ENCODE assay signal across 15 mouse cellular contexts in genomic region chr13:108273456-108273855, GRCm38 (mm10). TPM values are rescaled to one million over a fixed set of nuclear protein-coding genes. Genes with fewer than 3 reads are reported as not detected.
DNase-seq lines count a peak whose midpoint lies in the region; ATAC-seq and TF ChIP-seq lines count a peak whose summit lies in the region.
"Had no signal": no experiment of that assay in that cellular context is flagged by ENCODE, and none has a peak within 500 bp of the region (broad histone marks: within the 10 kb centered on the region; RNA-seq: fewer than 3 reads in every experiment).

No protein-coding gene starts in this region.

- no peaks in the 10 kb centered on the region for H3K9me3 ChIP-seq in forebrain, embryonic 16.5 days (ENCODE audit: control insufficient read depth, low read length)
- H3K9me3 ChIP-seq in forebrain, embryonic 10.5 days, result no peaks in the 10 kb centered on the region
- no peaks in the 10 kb centered on the region for H3K9me3 ChIP-seq in limb, embryonic 15.5 days
- no peaks in the 10 kb centered on the region for H3K9me3 ChIP-seq in liver, embryonic 11.5 days (ENCODE audit: control insufficient read depth, low read length)
- H3K9me3 ChIP-seq: embryonic facial prominence, embryonic 13.5 days; midbrain, embryonic 15.5 days; stomach, embryonic 15.5 days had no signal

- WGBS in forebrain, embryonic 16.5 days, result 43% methylated on average over 5 of the region's 5 CpGs
- 68% methylated on average over 5 of the region's 5 CpGs for WGBS in forebrain, embryonic 10.5 days
- WGBS in limb, embryonic 15.5 days, result 36% methylated on average over 5 of the region's 5 CpGs
- 62% methylated on average over 5 of the region's 5 CpGs for WGBS in liver, embryonic 11.5 days

- no peak for DNase-seq in forebrain, embryonic 10.5 days (ENCODE audit: extremely low spot score, low spot score)
- DNase-seq in kidney, postnatal 10 days, result peak; percentile 25
- no peak for DNase-seq in kidney, adult 11 months
- peak; percentile 42 for DNase-seq in brain, embryonic 14.5 days (ENCODE audit: low read depth)
- no peak for DNase-seq in liver, embryonic 11.5 days (ENCODE audit: low spot score)
- DNase-seq: cerebellum, adult 9-10 months; heart, postnatal 10 days; layer of hippocampus, adult 9-11 months had no signal

- H3K4me3 ChIP-seq in forebrain, embryonic 16.5 days (replicated peaks; ENCODE audit: low read length), result no peak overlapping the region
- no peak overlapping the region for H3K4me3 ChIP-seq in forebrain, embryonic 10.5 days
- H3K4me3 ChIP-seq in limb, embryonic 15.5 days, result no peak overlapping the region
- H3K4me3 ChIP-seq in liver, embryonic 11.5 days (ENCODE audit: low read depth, low read length), result no peak overlapping the region
- H3K4me3 ChIP-seq: embryonic facial prominence, embryonic 13.5 days; midbrain, embryonic 15.5 days; stomach, embryonic 15.5 days had no signal

- no peak overlapping the region for H3K27ac ChIP-seq in forebrain, embryonic 16.5 days (ENCODE audit: low read length)
- H3K27ac ChIP-seq in forebrain, embryonic 10.5 days, result no peak overlapping the region
- no peak overlapping the region for H3K27ac ChIP-seq in limb, embryonic 15.5 days
- no peak overlapping the region for H3K27ac ChIP-seq in liver, embryonic 11.5 days (ENCODE audit: low read depth, low read length)
- H3K27ac ChIP-seq: embryonic facial prominence, embryonic 13.5 days; midbrain, embryonic 15.5 days; stomach, embryonic 15.5 days had no signal

- no peaks in the 10 kb centered on the region; the same call in 1 of the 2 replicates for H3K27me3 ChIP-seq in forebrain, embryonic 16.5 days (replicated peaks; ENCODE audit: control insufficient read depth, insufficient read depth, low read length)
- no peaks in the 10 kb centered on the region for H3K27me3 ChIP-seq in forebrain, embryonic 10.5 days (ENCODE audit: poor library complexity, severe bottlenecking)
- no peaks in the 10 kb centered on the region for H3K27me3 ChIP-seq in limb, embryonic 15.5 days
- H3K27me3 ChIP-seq in liver, embryonic 11.5 days (replicated peaks; ENCODE audit: control insufficient read depth, insufficient read depth, low read length), result no peaks in the 10 kb centered on the region
- H3K27me3 ChIP-seq: embryonic facial prominence, embryonic 13.5 days; midbrain, embryonic 15.5 days; stomach, embryonic 15.5 days had no signal

- no peaks in the 10 kb centered on the region; the same call in 1 of the 2 replicates for H3K4me1 ChIP-seq in forebrain, embryonic 16.5 days (replicated peaks; ENCODE audit: control insufficient read depth, insufficient read depth, low read length)
- peaks cover 6% of the 10 kb centered on the region for H3K4me1 ChIP-seq in forebrain, embryonic 10.5 days
- H3K4me1 ChIP-seq in limb, embryonic 15.5 days, result peaks cover 14% of the 10 kb centered on the region
- H3K4me1 ChIP-seq in liver, embryonic 11.5 days (replicated peaks; ENCODE audit: control insufficient read depth, insufficient read depth, low read length), result no peaks in the 10 kb centered on the region
- H3K4me1 ChIP-seq: midbrain, embryonic 15.5 days; stomach, embryonic 15.5 days had no signal

- no peak overlapping the region for H3K4me2 ChIP-seq in forebrain, embryonic 16.5 days (ENCODE audit: low read length)
- H3K4me2 ChIP-seq in limb, embryonic 15.5 days, result 0 out of 2 replicates have a peak overlapping the region, but pooled peaks have one; percentile 19
- H3K4me2 ChIP-seq in liver, embryonic 11.5 days, result no peak overlapping the region
- H3K4me2 ChIP-seq: embryonic facial prominence, embryonic 13.5 days; midbrain, embryonic 15.5 days; stomach, embryonic 15.5 days had no signal

- TF ChIP-seq POLR2A in brain, embryonic 14.5 days (IDR thresholded peaks at IDR 0.05; ENCODE audit: borderline replicate concordance, extremely low read depth, insufficient read depth, insufficient read length, poor library complexity, severe bottlenecking), result no peak

- no peaks in the 10 kb centered on the region for H3K36me3 ChIP-seq in forebrain, embryonic 16.5 days (ENCODE audit: control insufficient read depth, insufficient read depth)
- no peaks in the 10 kb centered on the region for H3K36me3 ChIP-seq in forebrain, embryonic 10.5 days (replicated peaks)
- no peaks in the 10 kb centered on the region for H3K36me3 ChIP-seq in limb, embryonic 15.5 days
- H3K36me3 ChIP-seq in liver, embryonic 11.5 days (ENCODE audit: control insufficient read depth, insufficient read depth, low read length), result no peaks in the 10 kb centered on the region
- H3K36me3 ChIP-seq: embryonic facial prominence, embryonic 13.5 days; midbrain, embryonic 15.5 days; stomach, embryonic 15.5 days had no signal

- ATAC-seq in forebrain, embryonic 16.5 days, result peak; percentile 49
- no peak for ATAC-seq in limb, embryonic 15.5 days (ENCODE audit: insufficient number of reproducible peaks, low FRiP score, low TSS enrichment, low read depth)
- ATAC-seq in megakaryocyte, adult 5-6 weeks (ENCODE audit: poor library complexity, severe bottlenecking), result no peak
- ATAC-seq in liver, embryonic 11.5 days (replicated peaks; ENCODE audit: low FRiP score), result no peak
- ATAC-seq: lung, postnatal 0 days; midbrain, embryonic 15.5 days had no signal

- TF ChIP-seq CTCF in brain, embryonic 14.5 days (IDR thresholded peaks at IDR 0.05; ENCODE audit: borderline replicate concordance, extremely low read depth, insufficient read depth, insufficient read length), result no peak

- H3K9ac ChIP-seq in forebrain, embryonic 16.5 days (replicated peaks; ENCODE audit: low read depth, low read length), result no peak overlapping the region
- H3K9ac ChIP-seq in limb, embryonic 15.5 days, result no peak overlapping the region
- no peak overlapping the region for H3K9ac ChIP-seq in liver, embryonic 11.5 days (ENCODE audit: low read depth, low read length)
- H3K9ac ChIP-seq: embryonic facial prominence, embryonic 13.5 days; midbrain, embryonic 15.5 days; stomach, embryonic 15.5 days had no signal

RNA-seq across cellular contexts. Expression of gene Depdc1b, which starts 42.7 kb away (rescaled TPM):
- 5.4 and 5.8 TPM in 2 replicates for polyA plus RNA-seq in forebrain, embryonic 16.5 days (2015; fragmentation: Nextera tagmentation; extraction: Ambion mirVana)
- 21.4 and 22.9 TPM in 2 replicates for polyA plus RNA-seq in forebrain, embryonic 10.5 days (2016; fragmentation: Nextera tagmentation; extraction: Ambion mirVana)
- polyA plus RNA-seq in brain, embryonic 14.5 days (2012; rRNA removed), result 4.3 and 7.1 TPM in 2 replicates
- 6.0 and 6.9 TPM in 2 replicates for polyA plus RNA-seq in limb, embryonic 15.5 days (2015; fragmentation: Nextera tagmentation; extraction: Ambion mirVana)
- 38.3 and 42.7 TPM in 2 replicates for total RNA-seq in megakaryocyte, adult 5-6 weeks (2015)
- total RNA-seq in megakaryocyte, adult 5-6 weeks (2017), result 29.6 and 34.7 TPM in 2 replicates
- polyA plus RNA-seq in liver, embryonic 11.5 days (2014; fragmentation: Nextera tagmentation; extraction: Ambion mirVana), result 13.5 and 14.9 TPM in 2 replicates

RNA-seq across cellular contexts. Expression of gene Elovl7, which starts 59.3 kb away (rescaled TPM):
- polyA plus RNA-seq in forebrain, embryonic 16.5 days (2015; fragmentation: Nextera tagmentation; extraction: Ambion mirVana), result 1.8 and 2.4 TPM in 2 replicates
- polyA plus RNA-seq in forebrain, embryonic 10.5 days (2016; fragmentation: Nextera tagmentation; extraction: Ambion mirVana), result 0.81 and 0.89 TPM in 2 replicates
- polyA plus RNA-seq in brain, embryonic 14.5 days (2012; rRNA removed), result 0.72 and 1.1 TPM in 2 replicates
- 21.4 and 21.7 TPM in 2 replicates for polyA plus RNA-seq in limb, embryonic 15.5 days (2015; fragmentation: Nextera tagmentation; extraction: Ambion mirVana)
- total RNA-seq in megakaryocyte, adult 5-6 weeks (2015), result 6.9 and 9.3 TPM in 2 replicates
- total RNA-seq in megakaryocyte, adult 5-6 weeks (2017), result 3.9 and 4.4 TPM in 2 replicates
- 3.4 and 4.0 TPM in 2 replicates for polyA plus RNA-seq in liver, embryonic 11.5 days (2014; fragmentation: Nextera tagmentation; extraction: Ambion mirVana)

Comparison
In these comparisons a context has a peak if more than half of its experiments do, and no peak if none do; other contexts are left out.
1. DNase-seq: peak in kidney, postnatal 10 days (single experiment) and brain, embryonic 14.5 days (single experiment); none in forebrain, embryonic 10.5 days (single experiment), kidney, adult 11 months (single experiment) and liver, embryonic 11.5 days (single experiment).